Mouse (Mus musculus) midbrain, embryonic 10.5 days (tissue): ENCODE measurements at regions not wholly inside any gene's neighbourhood (a gene's known extent, or its start where the extent isn't known, plus 50 kb on each side); places are given as distances from the start of the nearest gene placed in this dataset.

Experiments
- DNase-seq: peaks from one replicate; pipeline ENCODE4 v3.0.0-alpha.2; 2017; ENCODE audit warnings: low spot score
- H3K27ac ChIP-seq: fragments of 300-500 bp; sonication (generic); replicated peaks from 2 replicates; pipeline ENCODE4 v1.5.1; 2016; ENCODE audit warnings: mild to moderate bottlenecking
- H3K27me3 ChIP-seq: fragments of 300-500 bp; sonication (generic); 2 replicates; pipeline ENCODE4 v1.6.1; 2016; ENCODE audit warnings: low read depth, mild to moderate bottlenecking; ENCODE audit not compliant: poor library complexity, severe bottlenecking
- H3K36me3 ChIP-seq: fragments of 300-500 bp; sonication (generic); 2 replicates; pipeline ENCODE4 v1.6.1; 2016; ENCODE audit warnings: mild to moderate bottlenecking, moderate library complexity
- H3K4me1 ChIP-seq: fragments of 300-500 bp; sonication (generic); 2 replicates; pipeline ENCODE4 v1.6.1; 2016
- H3K4me3 ChIP-seq: fragments of 300-500 bp; sonication (generic); 2 replicates; pipeline ENCODE4 v1.5.1; 2016; ENCODE audit warnings: mild to moderate bottlenecking, moderate library complexity
- H3K9me3 ChIP-seq: fragments of 300-500 bp; sonication (generic); replicated peaks from 2 replicates; pipeline ENCODE4 v1.6.1; 2016; ENCODE audit warnings: mild to moderate bottlenecking
- WGBS: fragments of 180-500 bp; shearing (Covaris S2); methylation state at CpG from one replicate; pipeline ENCODE4 v1.1.7; 2016; 5-methylcytosine and 5-hydroxymethylcytosine counted together

GRCm38 (mm10) chr5:103293953-103294352 is 82.8 kb upstream of the Mapk10 start:
- Histone ChIP-seq H3K4me1 (no peaks in the 10 kb centered on the region), H3K4me3 (no peak overlapping the region), H3K36me3 (no peaks in the 10 kb centered on the region), H3K27ac (no peak overlapping the region), H3K27me3 (no peaks in the 10 kb centered on the region), H3K9me3 (no peaks in the 10 kb centered on the region)
- no peak for DNase-seq
- WGBS = 90% methylated on average over 3 of the region's 3 CpGs

GRCm38 (mm10) chr5:103291691-103292090 is 80.6 kb upstream of the Mapk10 start:
- WGBS = 94% methylated on average over 9 of the region's 9 CpGs
- no peak for DNase-seq
- H3K4me1 ChIP-seq = no peaks in the 10 kb centered on the region

GRCm38 (mm10) chr5:103291219-103291618 is 80.1 kb upstream of the Mapk10 start:
- Histone ChIP-seq H3K9me3 (no peaks in the 10 kb centered on the region), H3K4me1 (no peaks in the 10 kb centered on the region)
- WGBS = 95% methylated on average over 8 of the region's 8 CpGs

More at GRCm38 (mm10) chr5:103291691-103292090, 80.6 kb upstream of the Mapk10 start:
- Histone ChIP-seq H3K9me3 (no peaks in the 10 kb centered on the region), H3K27ac (no peak overlapping the region), H3K4me3 (no peak overlapping the region), H3K36me3 (no peaks in the 10 kb centered on the region), H3K27me3 (no peaks in the 10 kb centered on the region)

GRCm38 (mm10) chr5:103269206-103269605 is 58.1 kb upstream of the Mapk10 start:
- 93% methylated on average over 6 of the region's 6 CpGs for WGBS
- Histone ChIP-seq H3K4me1 (no peaks in the 10 kb centered on the region), H3K27ac (no peak overlapping the region), H3K9me3 (no peaks in the 10 kb centered on the region), H3K27me3 (no peaks in the 10 kb centered on the region), H3K36me3 (no peaks in the 10 kb centered on the region), H3K4me3 (no peak overlapping the region)
- no peak for DNase-seq

More at GRCm38 (mm10) chr5:103291219-103291618, 80.1 kb upstream of the Mapk10 start:
- DNase-seq = no peak
- H3K36me3 ChIP-seq = no peaks in the 10 kb centered on the region
- no peaks in the 10 kb centered on the region for H3K27me3 ChIP-seq
- no peak overlapping the region for H3K27ac ChIP-seq
- H3K4me3 ChIP-seq = no peak overlapping the region

- no peaks in the 10 kb centered on the region for H3K27me3 ChIP-seq
- no peak overlapping the region for H3K27ac ChIP-seq
- WGBS = 94% methylated on average over 2 of the region's 2 CpGs
- DNase-seq = no peak
- H3K36me3 ChIP-seq = no peaks in the 10 kb centered on the region
- no peaks in the 10 kb centered on the region for H3K4me1 ChIP-seq
- no peaks in the 10 kb centered on the region for H3K9me3 ChIP-seq
- H3K4me3 ChIP-seq = no peak overlapping the region
Measured at GRCm38 (mm10) chr5:103264903-103265302, 53.8 kb upstream of the Mapk10 start.

- Histone ChIP-seq H3K9me3 (no peaks in the 10 kb centered on the region), H3K36me3 (no peaks in the 10 kb centered on the region), H3K27ac (no peak overlapping the region), H3K4me1 (no peaks in the 10 kb centered on the region), H3K27me3 (no peaks in the 10 kb centered on the region), H3K4me3 (no peak overlapping the region)
- WGBS = 96% methylated on average over 10 of the region's 10 CpGs
- DNase-seq = no peak
Measured at GRCm38 (mm10) chr5:103261406-103261805, 50.3 kb upstream of the Mapk10 start.
